Mouse (Mus musculus) erythroblast, embryonic 14.5 days (primary cell): ENCODE measurements around the gene Rbpms2.

Source experiments
- GATA1 ChIP-seq: IDR thresholded peaks from 2 replicates; pipeline ENCODE4 v1.6.1; 2012; ENCODE audit warnings: low read length, inconsistent platforms, mixed read lengths
- TAL1 ChIP-seq: IDR thresholded peaks from 3 replicates; pipeline ENCODE4 v1.6.1; 2012; ENCODE audit warnings: low read length, inconsistent platforms, mixed read lengths

DNA sequence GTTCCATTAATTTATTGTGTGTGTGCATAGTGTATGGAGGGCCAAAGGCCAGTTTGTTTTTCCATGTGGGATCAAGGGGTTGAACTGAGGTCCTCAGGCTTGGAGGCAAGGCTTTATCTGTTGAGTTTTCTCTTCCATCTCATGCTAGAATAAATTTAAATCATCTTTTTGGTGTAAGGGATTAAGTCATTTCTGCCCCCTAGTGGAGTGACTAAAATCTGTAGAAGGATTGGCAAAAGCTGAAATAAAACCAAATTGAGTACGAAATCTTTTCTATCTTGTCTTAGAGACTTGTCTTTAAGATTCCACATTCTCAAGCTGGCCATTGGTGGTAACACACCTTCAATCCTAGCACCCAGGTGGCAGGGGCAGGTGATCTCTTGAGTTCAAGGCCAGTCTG lies 53.5 kb downstream of the Rbpms2 start:
- TF ChIP-seq GATA1 (no peak), TAL1 (no peak)
